Mouse (Mus musculus) embryonic fibroblast, embryonic 13.5 days (primary cell): ENCODE measurements around the gene Nwd1.

Source experiments
- CTCF ChIP-seq: IDR thresholded peaks from 2 replicates; pipeline ENCODE4 v1.5.1; 2011; ENCODE audit warnings: mild to moderate bottlenecking, control low read depth, low read length, moderate library complexity, borderline replicate concordance; ENCODE audit not compliant: insufficient read depth
- POLR2A ChIP-seq: IDR thresholded peaks from 2 replicates; pipeline ENCODE4 v1.6.1; 2011; ENCODE audit warnings: low read depth, mild to moderate bottlenecking, control low read depth, low read length, moderate library complexity

GRCm38 (mm10) chr8:72698349-72698926, 51.9 kb downstream of the Nwd1 start:
- TF ChIP-seq CTCF (no peak), POLR2A (no peak)
